Mouse (Mus musculus): ENCODE results near the gene Gm20388.

DNA sequence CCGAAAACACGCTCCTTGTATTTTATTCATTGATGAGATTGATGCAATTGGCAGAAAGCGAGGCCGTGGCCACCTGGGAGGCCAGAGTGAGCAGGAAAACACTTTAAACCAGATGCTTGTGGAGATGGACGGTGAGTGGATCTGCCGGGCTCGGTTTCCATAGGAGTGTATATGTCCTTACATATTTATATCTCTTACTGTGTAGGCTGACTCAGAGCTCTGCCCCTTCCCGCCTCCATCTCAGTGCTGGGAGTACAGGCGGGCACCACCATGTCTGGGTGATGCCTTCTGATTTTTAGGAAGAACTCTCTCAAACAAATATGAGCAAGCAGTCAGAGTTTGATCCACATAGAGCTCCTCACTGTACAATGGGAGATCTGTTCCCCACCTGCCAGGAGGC lies 3582.3 kb downstream of the Gm20388 start:
- TF ChIP-seq GATA1 (IDR thresholded peaks at IDR 0.05; ENCODE audit: low read length) = no peak
- no peak for TF ChIP-seq TAL1 (IDR thresholded peaks at IDR 0.05; ENCODE audit: low read length)

Measured in erythroblast, embryonic 14.5 days (primary cell).